Mouse (Mus musculus) adrenal gland, postnatal 10 days (tissue): ENCODE measurements at regions not wholly inside any gene's neighbourhood (a gene's known extent, or its start where the extent isn't known, plus 50 kb on each side); places are given as distances from the start of the nearest gene placed in this dataset.

Source experiments
- DNase-seq: peaks from one replicate; pipeline ENCODE4 v3.0.0; 2021; ENCODE audit warnings: mixed read lengths

DNA sequence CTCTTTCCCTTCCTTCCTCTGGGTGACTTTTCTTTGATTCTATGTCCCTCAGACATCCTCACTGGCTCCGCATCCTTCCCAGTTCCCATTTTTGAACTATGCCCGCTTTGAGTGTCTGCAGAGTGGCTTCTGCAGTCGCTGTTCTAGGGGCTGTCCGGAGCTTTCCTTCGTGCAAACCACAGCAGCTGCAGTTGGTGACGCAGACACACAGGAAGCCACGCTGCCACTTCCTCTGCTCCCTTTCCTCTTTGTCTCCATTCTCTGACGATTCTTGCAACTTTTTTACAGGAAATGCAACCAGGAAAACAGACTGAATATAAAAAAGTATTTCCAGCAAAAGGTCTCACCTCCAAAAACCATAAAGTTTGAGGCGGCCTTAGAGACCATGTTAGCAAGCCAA is 191.0 kb upstream of the Tgfbr2 start:
- no peak for DNase-seq

DNA sequence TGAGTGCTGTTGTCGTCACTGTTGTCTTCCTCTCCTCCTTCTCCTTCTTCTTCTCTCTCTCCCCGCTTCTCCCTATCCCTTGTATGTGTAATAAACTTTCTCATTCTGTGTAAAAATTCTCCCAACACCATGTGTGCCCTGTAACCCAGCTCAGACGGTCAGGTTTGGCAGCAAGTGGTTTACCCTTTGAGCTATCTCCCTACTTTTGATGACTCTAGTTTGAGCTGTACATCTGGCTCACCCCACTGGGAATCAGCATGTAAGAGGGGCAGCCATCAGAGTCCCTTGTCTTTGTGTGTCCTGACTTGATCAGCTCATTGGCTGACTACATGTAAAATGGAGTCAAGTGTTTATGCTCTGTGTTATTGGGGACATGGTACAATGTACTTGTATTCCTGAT is 190.5 kb upstream of the Tgfbr2 start:
- no peak for DNase-seq

DNA sequence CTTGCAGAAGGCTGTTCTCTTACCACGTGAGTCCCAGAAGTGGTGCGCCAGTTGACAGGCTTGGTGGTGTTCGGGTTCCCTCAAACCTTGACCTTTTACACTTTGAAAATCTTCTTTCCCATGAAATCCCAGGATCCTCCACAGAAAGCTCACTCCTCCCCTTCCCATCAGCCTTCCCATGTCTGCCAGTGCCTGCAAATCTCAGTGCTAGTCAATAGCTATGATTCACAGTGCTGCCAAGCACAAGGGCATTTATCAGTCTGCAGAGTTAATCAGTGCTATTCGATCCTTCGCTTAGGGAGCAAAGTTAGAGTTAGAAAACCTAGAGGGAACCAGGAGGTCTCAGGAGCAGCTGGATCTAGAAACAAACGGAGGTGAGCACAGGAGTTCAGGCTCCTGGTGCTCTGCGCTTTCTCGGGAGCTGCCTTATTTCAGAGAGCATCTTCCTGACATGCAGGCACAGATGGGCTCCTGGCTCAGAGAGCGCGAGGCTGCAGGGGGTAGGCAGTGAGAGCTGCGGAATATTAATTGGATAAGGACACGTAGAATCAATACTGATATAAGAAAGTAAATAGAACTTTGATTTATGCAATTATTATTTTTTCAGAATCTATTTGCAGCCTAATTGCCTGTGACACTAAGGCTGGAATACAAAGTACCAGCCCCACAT is 190.0 kb upstream of the Tgfbr2 start:
- peak; percentile 25 for DNase-seq

DNA sequence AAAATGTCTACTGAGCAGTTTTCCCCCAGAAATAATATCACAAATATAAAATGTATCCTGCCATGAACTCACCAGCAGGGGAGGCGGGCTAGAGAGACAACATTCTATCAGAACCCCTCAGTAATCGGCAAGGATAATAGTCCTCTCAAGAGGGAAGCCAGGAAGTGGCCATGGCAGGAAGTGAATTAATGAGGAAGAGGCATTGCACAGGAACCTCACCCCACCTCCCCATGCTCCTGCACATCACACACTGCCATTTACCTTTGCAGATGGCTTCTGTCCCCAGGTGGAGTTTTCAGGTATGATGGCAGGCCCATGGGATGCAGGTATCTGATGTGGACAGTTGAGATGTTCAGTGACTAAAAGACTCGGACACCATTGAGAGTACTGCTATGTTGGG is 185.9 kb upstream of the Tgfbr2 start:
- DNase-seq: no peak

DNA sequence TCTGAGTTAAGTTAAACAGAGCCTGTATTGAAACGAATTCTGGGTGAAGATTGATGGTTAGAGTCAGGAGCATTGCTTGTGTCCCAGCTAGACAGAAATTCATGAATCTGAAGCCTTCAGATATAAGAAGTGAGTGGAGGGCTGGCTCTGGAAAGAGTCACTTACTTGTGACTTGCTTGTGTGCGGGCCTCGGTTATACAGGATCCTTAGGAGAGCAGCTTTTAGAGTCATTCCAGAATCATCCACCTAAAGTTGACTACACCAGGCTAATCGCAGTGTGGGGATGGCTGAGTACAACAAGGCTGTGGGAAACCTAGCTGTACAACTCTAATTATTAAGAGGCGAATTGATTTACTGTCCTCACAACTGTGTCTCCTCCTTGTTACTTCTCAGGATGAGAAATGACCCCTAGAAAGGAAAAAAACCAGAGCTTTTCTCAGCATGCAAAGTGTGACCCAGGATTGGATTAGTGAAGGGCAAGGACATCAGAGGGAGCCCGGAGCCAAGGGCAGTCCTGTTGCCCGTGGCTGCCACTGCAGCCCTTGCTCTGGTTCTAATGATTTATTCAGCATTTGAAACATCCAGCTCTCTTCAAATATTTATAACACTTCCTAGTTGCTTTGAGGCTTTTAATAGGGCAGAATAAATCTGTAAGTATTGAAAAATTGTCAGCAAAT is 179.0 kb upstream of the Tgfbr2 start:
- no peak for DNase-seq

DNA sequence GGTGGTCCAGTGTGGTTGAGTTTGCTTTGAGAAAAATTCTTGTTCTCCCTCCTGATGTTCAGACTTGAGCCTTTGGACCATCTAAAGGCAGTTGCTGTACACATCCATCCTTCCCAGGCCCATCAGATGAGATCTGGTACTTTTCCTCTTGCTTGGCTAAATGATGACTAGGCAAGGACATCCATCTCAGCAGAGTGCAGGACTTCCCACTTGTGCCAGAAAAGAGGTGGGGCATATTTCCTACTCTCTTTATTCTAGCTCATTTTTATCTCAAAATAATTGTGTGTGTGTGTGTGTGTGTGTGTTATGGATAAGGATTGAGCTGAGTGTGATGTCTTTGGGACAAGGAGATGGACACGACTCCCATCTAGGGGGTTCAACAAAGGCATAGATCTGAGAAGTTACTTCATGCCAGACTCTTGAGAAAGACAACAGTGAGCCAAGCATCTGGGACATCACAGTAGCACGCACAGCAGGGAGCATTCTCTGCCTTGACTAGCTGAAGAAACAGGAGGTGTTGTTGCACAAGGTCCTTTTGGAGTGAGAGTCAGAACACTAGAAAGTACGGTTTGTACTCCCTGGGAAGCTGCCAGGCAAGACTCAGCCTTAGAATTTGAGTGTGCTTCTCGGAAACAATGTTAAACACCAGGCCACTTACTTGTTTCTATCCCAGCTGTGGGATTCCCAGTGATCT is 177.8 kb upstream of the Tgfbr2 start:
- no peak for DNase-seq

DNA sequence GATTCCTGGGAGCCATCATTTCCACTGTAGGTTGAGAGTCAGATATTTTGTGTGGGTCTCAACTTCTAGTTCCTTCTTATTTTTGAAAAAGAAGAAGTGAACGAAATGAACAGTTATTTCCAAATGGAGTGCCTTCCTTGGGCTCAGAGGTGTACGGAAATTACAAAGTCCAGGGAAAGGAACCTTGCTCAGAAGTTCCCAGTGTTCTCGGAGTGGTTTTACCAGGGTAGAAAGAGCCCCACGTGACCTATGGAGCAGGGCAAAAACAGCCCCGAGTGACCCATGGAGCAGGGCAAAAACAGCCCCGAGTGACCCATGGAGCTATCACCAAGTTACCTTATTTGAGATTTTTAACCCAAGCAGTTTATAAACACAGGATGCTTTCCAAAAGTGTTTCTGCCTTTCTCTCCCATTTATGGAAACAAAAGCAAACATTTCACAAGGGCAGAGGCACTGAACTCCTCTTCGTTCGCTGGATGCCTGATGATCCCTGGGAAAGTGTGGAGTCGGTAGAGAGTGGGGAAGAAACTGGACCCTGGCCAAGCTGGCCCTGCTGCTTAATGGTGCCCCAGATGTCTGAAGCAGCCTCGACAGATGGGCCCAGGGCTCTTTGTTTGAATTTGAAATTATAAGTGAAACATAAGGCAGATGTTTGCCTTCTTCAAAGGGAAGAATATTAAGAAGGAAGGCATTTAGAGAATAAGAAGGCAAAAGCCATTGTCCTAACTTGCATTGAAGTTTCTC is 175.8 kb upstream of the Tgfbr2 start:
- DNase-seq: no peak

DNA sequence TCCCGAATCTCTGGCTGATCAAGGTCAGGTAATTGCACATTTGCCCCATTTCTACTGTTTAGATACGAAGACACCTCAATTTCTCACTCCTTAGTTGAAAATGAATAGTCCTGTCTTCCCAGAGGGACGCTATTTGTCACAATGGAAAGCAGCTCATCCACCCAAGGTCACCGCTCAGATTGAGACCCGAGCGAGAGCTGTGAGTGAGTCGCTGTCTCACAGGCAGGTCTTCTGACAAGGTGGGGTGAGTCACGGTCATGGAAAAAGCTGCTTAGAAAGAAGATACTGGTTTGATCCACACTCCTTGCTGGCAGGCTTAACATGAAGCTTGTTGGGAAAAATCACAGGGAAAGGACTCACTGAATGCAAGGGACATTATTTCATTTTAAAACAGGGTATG is 171.9 kb upstream of the Tgfbr2 start:
- DNase-seq: peak; percentile 45

DNA sequence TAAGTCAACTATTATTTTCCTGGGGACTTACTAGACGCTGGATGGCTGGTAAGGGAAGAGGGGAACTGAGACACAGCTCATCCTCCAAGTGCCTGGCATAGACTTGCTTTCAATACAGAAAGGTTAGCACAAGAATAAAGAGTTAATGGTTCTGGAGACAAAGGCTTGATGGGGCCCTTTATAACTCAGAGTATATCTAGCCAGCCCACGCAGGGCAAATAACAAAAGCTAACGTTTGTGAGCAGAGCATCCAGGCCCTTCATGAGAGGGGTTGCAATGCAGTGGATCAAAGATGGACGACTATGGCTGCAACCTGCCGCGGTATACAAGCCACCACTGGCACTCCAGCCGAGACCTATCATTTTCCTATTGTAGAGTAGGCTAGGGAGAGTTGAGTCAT is 171.3 kb upstream of the Tgfbr2 start:
- DNase-seq: no peak

DNA sequence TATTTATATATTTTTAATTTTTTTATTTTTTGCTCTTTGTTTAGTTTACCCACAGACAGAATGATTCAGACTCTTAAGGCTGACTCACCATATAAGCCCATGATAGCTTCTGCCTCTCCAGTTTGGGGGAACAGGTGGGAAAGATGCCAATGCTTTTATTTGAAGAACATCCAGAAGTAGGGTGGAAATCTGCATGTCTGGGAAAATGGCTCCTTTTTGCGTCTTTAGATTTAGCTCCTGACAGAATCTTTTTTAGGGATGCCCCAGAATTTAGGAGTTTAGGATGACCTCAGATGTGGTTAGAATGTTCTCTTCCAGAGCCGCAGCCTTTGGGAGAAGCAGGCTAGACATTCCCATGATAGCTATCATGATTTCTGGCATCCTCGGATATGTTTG is 167.9 kb upstream of the Tgfbr2 start:
- DNase-seq: no peak

DNA sequence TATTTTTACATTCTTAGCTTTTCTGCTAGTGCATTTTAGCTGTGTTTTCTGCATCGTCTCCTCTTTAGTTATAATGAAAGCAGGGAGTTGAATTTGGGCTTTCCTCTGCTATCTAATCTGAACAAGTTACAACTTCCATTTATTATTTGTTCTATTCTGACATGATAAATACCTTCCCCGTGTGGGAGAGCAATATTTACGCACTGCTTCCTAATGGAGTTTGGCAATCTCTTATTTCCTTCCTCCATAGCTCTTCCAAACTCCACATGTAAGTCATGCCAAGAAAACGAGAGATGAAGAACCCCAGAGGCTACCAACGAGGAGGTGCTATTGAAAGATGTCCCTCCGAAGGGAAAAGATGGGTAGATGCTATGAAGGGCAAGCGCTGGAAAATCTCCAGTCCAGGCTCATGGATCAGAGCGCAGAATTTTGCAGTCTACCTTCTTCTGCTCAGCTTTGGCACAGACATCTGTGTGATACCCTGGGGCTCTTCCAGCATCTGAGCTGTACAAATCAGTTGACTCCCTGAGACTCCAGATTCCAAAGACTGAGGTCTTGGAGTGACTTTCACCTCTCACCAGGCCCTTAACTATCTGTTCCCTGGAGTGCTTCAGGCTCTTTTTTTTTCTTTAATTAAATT is 167.4 kb upstream of the Tgfbr2 start:
- no peak for DNase-seq

DNA sequence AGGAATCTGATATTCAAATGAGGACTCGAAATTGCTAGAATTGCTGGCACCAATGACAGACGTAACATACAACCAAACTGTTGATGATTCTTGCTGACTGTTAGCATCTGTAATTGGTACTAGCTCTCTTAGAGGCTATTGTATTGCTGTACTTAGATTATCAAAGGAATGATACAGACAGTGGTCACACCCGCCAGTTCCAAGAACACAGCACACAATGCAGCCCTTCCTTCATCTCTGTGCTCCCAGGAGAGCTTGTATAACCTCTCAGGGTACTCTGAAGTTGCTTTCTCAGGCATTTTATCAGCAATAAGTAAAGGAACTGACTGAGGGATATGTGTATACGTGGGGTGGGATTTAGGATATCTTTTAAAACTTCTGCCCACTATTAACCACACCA is 166.8 kb upstream of the Tgfbr2 start:
- no peak for DNase-seq

DNA sequence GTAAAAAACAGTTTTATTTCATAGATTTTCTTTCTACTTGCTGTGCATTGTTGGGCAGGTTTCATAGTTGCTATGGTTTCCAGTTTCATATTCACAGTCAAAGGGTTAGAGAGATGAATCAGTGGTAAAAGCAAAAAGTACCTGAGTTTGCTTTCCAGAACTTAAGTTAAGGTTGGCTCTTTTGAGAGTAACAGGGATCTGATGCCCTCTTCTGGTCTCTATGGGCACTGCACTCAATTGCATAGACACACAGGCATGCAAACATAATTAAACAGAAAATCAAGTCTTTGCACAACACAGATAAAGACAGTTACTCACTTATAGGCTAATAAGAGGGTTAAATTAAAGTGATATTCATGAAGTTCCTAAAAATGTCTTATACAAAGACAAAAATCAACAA is 165.8 kb upstream of the Tgfbr2 start:
- no peak for DNase-seq

DNA sequence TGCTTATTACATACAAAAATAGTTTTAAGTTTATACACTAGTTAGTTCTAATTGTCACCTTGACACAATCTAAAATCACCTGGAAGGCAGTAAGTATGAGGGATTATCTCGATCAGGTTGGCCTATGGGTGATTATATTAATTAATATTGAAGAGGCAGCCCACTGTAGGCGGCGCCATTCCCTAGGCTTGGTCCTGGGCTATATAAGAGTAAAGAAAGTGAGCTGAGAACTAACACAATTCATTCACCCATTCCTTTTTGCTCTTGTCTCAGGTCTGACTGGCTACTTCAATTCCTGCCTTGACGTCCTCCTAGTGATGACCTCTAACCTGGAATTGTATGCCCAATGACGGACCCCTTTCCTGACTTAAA is 163.6 kb upstream of the Tgfbr2 start:
- DNase-seq: no peak

DNA sequence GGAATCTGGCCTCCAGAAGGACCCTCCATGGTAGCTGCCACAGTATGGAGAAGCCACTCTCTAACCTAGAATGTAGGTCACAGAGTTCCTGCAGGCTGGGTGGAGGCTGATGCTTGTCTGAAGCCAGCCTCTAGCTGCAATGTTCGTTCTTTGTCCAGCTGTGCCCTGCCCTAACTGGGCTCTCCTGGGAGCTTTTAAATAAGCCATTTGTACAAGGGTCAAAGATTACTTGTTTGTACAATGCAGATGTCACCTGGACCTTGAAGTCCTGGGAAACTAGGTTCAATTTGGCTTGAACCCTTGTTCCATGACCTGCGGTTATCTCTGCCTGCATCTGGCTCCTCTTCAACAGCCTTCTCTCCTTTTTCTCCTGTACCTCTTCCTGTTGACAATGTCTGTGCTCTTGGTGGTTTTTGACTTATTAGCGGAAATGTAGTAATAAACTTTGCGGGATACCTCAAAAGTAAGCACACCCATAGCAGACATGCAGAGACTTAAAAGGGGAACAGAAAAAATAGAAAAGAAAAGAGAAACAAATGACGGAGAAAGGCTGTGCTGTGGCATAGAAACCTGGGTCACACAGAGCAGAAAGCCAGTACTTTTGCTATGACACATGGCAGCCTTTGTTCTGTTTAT is 163.1 kb upstream of the Tgfbr2 start:
- peak; percentile 36 for DNase-seq

DNA sequence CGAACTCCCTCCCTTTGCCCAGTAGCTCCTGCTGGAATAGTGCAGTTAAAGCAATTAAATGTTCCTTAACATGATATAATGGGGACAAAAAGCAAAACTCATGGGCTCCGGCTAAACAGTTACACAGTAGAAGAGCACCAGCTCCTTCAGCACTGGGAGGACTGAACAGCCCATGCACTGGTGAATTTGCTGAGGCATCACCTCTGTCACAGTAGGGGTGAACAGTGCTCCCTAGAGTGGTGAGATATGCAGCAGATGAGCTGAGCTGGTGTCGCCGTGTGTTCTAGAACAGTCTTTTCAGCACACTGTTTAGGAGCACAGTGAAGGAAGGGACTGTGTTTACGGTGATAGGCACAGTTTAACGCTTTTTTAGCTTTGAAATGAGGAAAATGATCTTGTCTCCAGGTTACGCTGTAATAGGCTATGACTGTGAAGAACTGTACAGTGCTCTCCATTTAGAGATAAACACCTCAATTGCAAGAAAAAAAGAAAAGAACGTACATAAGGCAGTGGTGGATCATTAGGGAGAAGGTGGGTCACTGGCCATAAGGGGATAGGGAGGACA is 162.4 kb upstream of the Tgfbr2 start:
- DNase-seq: no peak

DNA sequence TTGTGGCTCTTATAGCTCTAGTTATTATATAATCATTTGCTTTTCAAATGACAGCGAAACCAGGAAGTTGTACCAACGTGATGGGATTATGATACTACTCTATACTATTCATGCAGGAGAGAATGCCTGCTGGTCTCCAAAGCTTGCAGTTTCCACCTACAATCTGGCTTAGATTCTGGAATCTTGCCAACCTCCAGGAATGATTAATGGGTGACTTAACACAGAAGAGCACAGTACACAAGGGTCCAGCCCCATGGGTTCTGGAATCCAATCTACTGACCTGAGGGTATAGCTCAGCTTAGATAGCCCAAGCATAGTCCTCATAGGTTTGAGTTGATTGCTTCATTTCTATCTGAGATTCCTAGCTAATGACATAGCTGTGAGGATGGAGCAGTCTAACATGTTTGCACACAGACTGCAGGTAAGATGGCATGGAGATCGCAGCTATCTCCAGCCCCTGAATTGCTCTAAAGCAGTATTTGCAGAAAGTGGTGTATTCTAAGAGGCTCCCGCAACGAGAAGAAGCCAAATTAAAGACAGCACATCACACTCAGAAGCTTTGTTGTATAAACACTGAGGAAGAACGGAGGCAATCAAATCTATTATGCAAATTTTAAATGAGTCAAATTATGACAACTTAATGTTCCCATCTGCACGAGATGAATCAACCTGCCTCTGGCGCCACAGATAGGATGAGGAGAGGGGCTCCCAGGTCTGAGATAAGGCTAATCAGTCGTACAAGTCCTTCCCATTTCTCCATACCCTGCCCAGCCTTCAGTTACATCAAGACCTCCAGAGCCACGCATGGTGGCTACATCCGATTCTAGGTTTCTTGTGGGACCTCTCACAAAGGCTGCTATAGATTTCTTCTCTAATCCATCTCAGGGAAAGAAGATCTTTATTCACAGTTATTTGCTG is 160.7 kb upstream of the Tgfbr2 start:
- DNase-seq: no peak

DNA sequence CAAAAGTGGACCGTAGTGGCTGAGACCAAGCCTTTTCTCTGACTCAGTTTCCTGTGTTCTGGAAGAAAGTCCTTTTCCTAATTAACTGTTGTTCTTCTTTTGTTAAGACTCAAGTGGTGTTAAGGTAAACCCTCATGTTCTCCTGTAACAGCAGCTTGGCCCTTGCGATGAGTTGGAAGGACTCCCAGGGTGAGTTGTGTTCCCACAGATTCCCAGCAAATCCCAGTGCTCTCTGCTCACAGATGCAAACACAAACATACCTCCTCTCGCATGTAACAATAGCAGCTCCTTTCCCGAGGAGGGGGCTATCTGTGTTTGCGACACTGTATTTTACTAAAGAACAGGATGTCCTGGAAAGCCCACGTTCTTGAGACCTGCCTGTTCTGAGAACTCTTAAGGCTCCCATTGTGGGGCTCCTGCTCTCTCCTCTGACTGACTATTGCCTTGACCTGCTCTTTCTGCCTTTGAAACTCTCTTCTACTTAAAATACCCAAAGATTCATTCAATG is 158.8 kb upstream of the Tgfbr2 start:
- DNase-seq: peak; percentile 56

DNA sequence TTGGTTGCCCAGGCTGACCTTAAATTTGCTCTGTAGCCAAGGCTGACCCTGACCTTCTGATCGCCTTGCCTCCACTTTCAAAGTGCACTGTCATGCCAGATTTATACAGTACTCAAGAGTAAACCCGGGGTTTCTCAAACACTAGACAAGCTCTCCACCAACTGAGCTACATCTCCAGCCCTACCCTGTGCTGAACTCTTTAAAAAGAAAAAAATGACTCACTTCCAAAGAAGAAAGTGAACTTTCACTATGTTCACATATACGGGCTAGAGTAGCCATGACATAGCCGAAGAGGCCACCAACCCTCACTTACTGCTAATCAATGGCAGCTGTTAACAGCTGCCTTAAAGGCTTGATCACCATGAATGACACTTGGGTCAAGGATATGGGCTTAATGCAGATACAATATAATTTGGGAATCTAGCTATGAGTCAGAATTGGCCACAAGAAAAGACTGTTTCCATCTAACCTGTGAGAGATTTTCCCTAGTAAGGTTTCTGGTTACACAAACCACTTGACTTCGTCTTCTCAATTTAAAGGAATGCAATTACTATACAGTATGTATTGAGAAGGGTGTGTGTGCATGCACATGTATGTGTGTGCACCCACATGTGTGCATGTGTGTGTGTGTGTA is 157.4 kb upstream of the Tgfbr2 start:
- no peak for DNase-seq

DNA sequence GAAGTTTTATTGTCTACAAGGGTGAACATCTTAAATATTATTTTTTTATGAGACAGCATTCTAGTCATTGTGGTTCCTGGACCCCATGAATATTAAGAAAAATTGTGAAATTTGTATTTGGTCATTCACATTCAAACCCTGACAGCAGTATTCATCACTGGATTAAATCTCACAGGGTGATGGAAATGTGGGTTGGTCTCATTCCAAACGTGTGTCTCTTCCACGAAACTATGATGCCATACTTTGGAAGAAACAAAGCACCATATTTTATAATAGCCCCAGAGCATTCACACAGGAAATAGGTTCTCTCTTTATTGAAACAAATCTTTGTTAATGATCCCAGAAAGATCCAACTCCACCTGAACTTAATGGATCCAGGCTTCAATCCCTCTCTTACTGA is 156.2 kb upstream of the Tgfbr2 start:
- DNase-seq: no peak
